In the genomic region with DNA sequence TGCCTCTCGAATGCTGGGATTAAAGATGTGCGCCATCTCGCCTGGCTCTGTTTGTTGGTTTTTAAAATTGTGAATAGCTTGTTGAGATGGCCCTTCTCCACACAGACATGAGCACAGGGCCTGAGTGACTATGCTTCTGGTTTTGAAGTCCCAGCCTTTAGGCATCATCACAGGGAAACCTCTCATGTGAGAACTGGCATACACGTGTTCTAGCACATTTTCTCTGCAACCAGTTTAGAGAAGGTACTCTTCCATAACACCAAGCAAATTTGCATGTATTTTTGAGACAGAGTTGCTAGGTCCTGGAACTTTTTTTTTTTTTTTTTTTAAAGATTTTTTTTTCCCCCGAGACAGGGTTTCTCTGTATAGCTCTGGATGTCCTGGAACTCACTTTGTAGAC, we compare ENCODE assay signal across 12 mouse cellular contexts. TPM values are rescaled to one million over a fixed set of nuclear protein-coding genes. Genes with fewer than 3 reads are reported as not detected.
DNase-seq lines count a peak whose midpoint lies in the region; ATAC-seq and TF ChIP-seq lines count a peak whose summit lies in the region.
"Had no signal": no experiment of that assay in that cellular context is flagged by ENCODE, and none has a peak within 500 bp of the region (broad histone marks: within the 10 kb centered on the region; RNA-seq: fewer than 3 reads in every experiment).

No protein-coding gene starts in this region.

- no peak for TF ChIP-seq EP300 in ES-Bruce4 (IDR thresholded peaks at IDR 0.05; ENCODE audit: insufficient read depth, low read depth, low read length)

- no peak for ATAC-seq in hindbrain, embryonic 15.5 days (ENCODE audit: low FRiP score, low read depth)
- no peak for ATAC-seq in hindbrain, embryonic 16.5 days
- no peak for ATAC-seq in embryonic facial prominence, embryonic 12.5 days (ENCODE audit: insufficient number of reproducible peaks, insufficient read depth, low FRiP score, low TSS enrichment)
- no peak for ATAC-seq in liver, embryonic 15.5 days (ENCODE audit: insufficient read depth)

- WGBS in hindbrain, embryonic 15.5 days = 90% methylated on average over 5 of the region's 5 CpGs
- WGBS in hindbrain, embryonic 16.5 days = 92% methylated on average over 5 of the region's 5 CpGs
- 84% methylated on average over 5 of the region's 5 CpGs for WGBS in embryonic facial prominence, embryonic 12.5 days
- WGBS in liver, embryonic 15.5 days (ENCODE audit: insufficient replicate concordance) = 81% methylated on average over 5 of the region's 5 CpGs

- peaks cover 37% of the 10 kb centered on the region for H3K36me3 ChIP-seq in hindbrain, embryonic 15.5 days
- H3K36me3 ChIP-seq in hindbrain, embryonic 16.5 days (ENCODE audit: control insufficient read depth, insufficient read depth, low read length) = peaks cover 17% of the 10 kb centered on the region; the same call in 1 of the 2 replicates
- peaks cover 48% of the 10 kb centered on the region for H3K36me3 ChIP-seq in ES-Bruce4 (ENCODE audit: control insufficient read depth, insufficient read depth, low read length, poor library complexity, severe bottlenecking)
- peaks cover 41% of the 10 kb centered on the region for H3K36me3 ChIP-seq in embryonic facial prominence, embryonic 12.5 days
- peaks cover 54% of the 10 kb centered on the region for H3K36me3 ChIP-seq in liver, embryonic 15.5 days (replicated peaks)

- no peak overlapping the region for H3K27ac ChIP-seq in hindbrain, embryonic 15.5 days (replicated peaks)
- no peak overlapping the region for H3K27ac ChIP-seq in hindbrain, embryonic 16.5 days (ENCODE audit: low read depth, low read length)
- no peak overlapping the region for H3K27ac ChIP-seq in ES-Bruce4 (ENCODE audit: insufficient read depth, low read length)
- H3K27ac ChIP-seq in embryonic facial prominence, embryonic 12.5 days = no peak overlapping the region
- H3K27ac ChIP-seq in liver, embryonic 15.5 days (replicated peaks) = 0 out of 2 replicates have a peak overlapping the region, but pooled peaks have one; percentile 85
- H3K27ac ChIP-seq: kidney, postnatal 0 days; neural tube, embryonic 12.5 days had no signal

- no peaks in the 10 kb centered on the region for H3K27me3 ChIP-seq in hindbrain, embryonic 15.5 days
- H3K27me3 ChIP-seq in hindbrain, embryonic 16.5 days (replicated peaks; ENCODE audit: control insufficient read depth, insufficient read depth, low read length) = no peaks in the 10 kb centered on the region
- no peaks in the 10 kb centered on the region for H3K27me3 ChIP-seq in ES-Bruce4 (ENCODE audit: control insufficient read depth, insufficient read depth, low read length, poor library complexity, severe bottlenecking)
- H3K27me3 ChIP-seq in embryonic facial prominence, embryonic 12.5 days = no peaks in the 10 kb centered on the region
- H3K27me3 ChIP-seq in liver, embryonic 15.5 days = no peaks in the 10 kb centered on the region
- H3K27me3 ChIP-seq: neural tube, embryonic 12.5 days had no signal

- TF ChIP-seq POLR2A in ES-Bruce4 (IDR thresholded peaks at IDR 0.05; ENCODE audit: insufficient read depth, low read length) = no peak

- peaks cover 26% of the 10 kb centered on the region for H3K4me1 ChIP-seq in hindbrain, embryonic 15.5 days (replicated peaks)
- H3K4me1 ChIP-seq in hindbrain, embryonic 16.5 days (ENCODE audit: control insufficient read depth, insufficient read depth, low read depth, low read length) = peaks cover 8% of the 10 kb centered on the region
- no peaks in the 10 kb centered on the region for H3K4me1 ChIP-seq in ES-Bruce4 (ENCODE audit: control insufficient read depth, insufficient read depth, low read length)
- H3K4me1 ChIP-seq in embryonic facial prominence, embryonic 12.5 days = peaks cover 9% of the 10 kb centered on the region
- H3K4me1 ChIP-seq in liver, embryonic 15.5 days (replicated peaks) = peaks cover 58% of the 10 kb centered on the region

- TF ChIP-seq CTCF in ES-Bruce4 (IDR thresholded peaks at IDR 0.05; ENCODE audit: low read depth, low read length) = no peak

- no peaks in the 10 kb centered on the region for H3K9me3 ChIP-seq in hindbrain, embryonic 15.5 days
- no peaks in the 10 kb centered on the region for H3K9me3 ChIP-seq in hindbrain, embryonic 16.5 days (ENCODE audit: control insufficient read depth, low read length)
- no peaks in the 10 kb centered on the region for H3K9me3 ChIP-seq in ES-Bruce4 (replicated peaks; ENCODE audit: control insufficient read depth, insufficient read depth, low read length, poor library complexity, severe bottlenecking)
- no peaks in the 10 kb centered on the region for H3K9me3 ChIP-seq in embryonic facial prominence, embryonic 12.5 days
- no peaks in the 10 kb centered on the region for H3K9me3 ChIP-seq in liver, embryonic 15.5 days (replicated peaks)
- H3K9me3 ChIP-seq: neural tube, embryonic 12.5 days had no signal

- no peak for DNase-seq in right cerebral cortex, postnatal 4 days
- DNase-seq in cerebellum, adult 9-11 months = no peak
- DNase-seq: right cerebral cortex, postnatal 25 days had no signal

- peak overlapping the region; percentile 79 for H3K4me2 ChIP-seq in hindbrain, embryonic 15.5 days
- H3K4me2 ChIP-seq in hindbrain, embryonic 16.5 days (ENCODE audit: low read length) = no peak overlapping the region; the same call in 1 of the 2 replicates
- peak overlapping the region; percentile 65 for H3K4me2 ChIP-seq in embryonic facial prominence, embryonic 12.5 days (replicated peaks)
- peak overlapping the region; percentile 93 for H3K4me2 ChIP-seq in liver, embryonic 15.5 days

- no peak overlapping the region for H3K9ac ChIP-seq in hindbrain, embryonic 15.5 days
- H3K9ac ChIP-seq in hindbrain, embryonic 16.5 days (ENCODE audit: low read depth, low read length) = no peak overlapping the region
- no peak overlapping the region for H3K9ac ChIP-seq in ES-Bruce4 (ENCODE audit: low read depth, poor library complexity, severe bottlenecking)
- peak overlapping the region; percentile 99; the same call in 1 of the 2 replicates for H3K9ac ChIP-seq in embryonic facial prominence, embryonic 12.5 days
- no peak overlapping the region for H3K9ac ChIP-seq in liver, embryonic 15.5 days

- H3K4me3 ChIP-seq in hindbrain, embryonic 15.5 days = no peak overlapping the region
- H3K4me3 ChIP-seq in hindbrain, embryonic 16.5 days (ENCODE audit: low read length) = no peak overlapping the region
- H3K4me3 ChIP-seq in ES-Bruce4 (ENCODE audit: low read depth, low read length) = peak overlapping the region; percentile 19; the same call in 1 of the 2 replicates
- no peak overlapping the region for H3K4me3 ChIP-seq in embryonic facial prominence, embryonic 12.5 days
- peak overlapping the region; percentile 89; the same call in 1 of the 2 replicates for H3K4me3 ChIP-seq in liver, embryonic 15.5 days (replicated peaks)

RNA-seq across cellular contexts. Expression of a gene that starts 2.0 kb away (rescaled TPM):
- polyA plus RNA-seq in hindbrain, embryonic 15.5 days (2015; fragmentation: Nextera tagmentation; extraction: Ambion mirVana) = 196 and 202 TPM in 2 replicates
- 158 and 175 TPM in 2 replicates for polyA plus RNA-seq in hindbrain, embryonic 16.5 days (2015; fragmentation: Nextera tagmentation; extraction: Ambion mirVana)
- 461 and 463 TPM in 2 replicates for polyA plus RNA-seq in ES-Bruce4 (2011; ENCODE audit: insufficient read depth, insufficient read length, low read depth, missing spikeins)
- polyA plus RNA-seq in embryonic facial prominence, embryonic 12.5 days (2016; fragmentation: Nextera tagmentation; extraction: Ambion mirVana) = 378 and 390 TPM in 2 replicates
- 138 and 139 TPM in 2 replicates for polyA plus RNA-seq in liver, embryonic 15.5 days (2015; fragmentation: Nextera tagmentation; extraction: Ambion mirVana)

RNA-seq across cellular contexts. Expression of a gene that starts 19.6 kb away (rescaled TPM):
- polyA plus RNA-seq in hindbrain, embryonic 15.5 days (2015; fragmentation: Nextera tagmentation; extraction: Ambion mirVana) = 8.9 TPM in 2 replicates
- polyA plus RNA-seq in hindbrain, embryonic 16.5 days (2015; fragmentation: Nextera tagmentation; extraction: Ambion mirVana) = 12.4 and 17.1 TPM in 2 replicates
- polyA plus RNA-seq in ES-Bruce4 (2011; ENCODE audit: insufficient read depth, insufficient read length, low read depth, missing spikeins) = 19.5 and 32.8 TPM in 2 replicates
- polyA plus RNA-seq in embryonic facial prominence, embryonic 12.5 days (2016; fragmentation: Nextera tagmentation; extraction: Ambion mirVana) = 2.0 and 2.1 TPM in 2 replicates
- polyA plus RNA-seq in liver, embryonic 15.5 days (2015; fragmentation: Nextera tagmentation; extraction: Ambion mirVana) = 35.7 and 50.7 TPM in 2 replicates
- polyA plus RNA-seq: macrophage had no signal

RNA-seq across cellular contexts. Expression of a gene that starts 20.9 kb away (rescaled TPM):
- polyA plus RNA-seq in hindbrain, embryonic 15.5 days (2015; fragmentation: Nextera tagmentation; extraction: Ambion mirVana) = 0.49 and 0.50 TPM in 2 replicates
- 0.46 and 0.80 TPM in 2 replicates for polyA plus RNA-seq in hindbrain, embryonic 16.5 days (2015; fragmentation: Nextera tagmentation; extraction: Ambion mirVana)
- polyA plus RNA-seq in ES-Bruce4 (2011; ENCODE audit: insufficient read depth, insufficient read length, low read depth, missing spikeins) = not detected in 2 replicates
- polyA plus RNA-seq in embryonic facial prominence, embryonic 12.5 days (2016; fragmentation: Nextera tagmentation; extraction: Ambion mirVana) = 112 and 283 TPM in 2 replicates
- polyA plus RNA-seq in liver, embryonic 15.5 days (2015; fragmentation: Nextera tagmentation; extraction: Ambion mirVana) = not detected in 2 replicates
- polyA plus RNA-seq: heart, embryonic 11.5 days; macrophage; neural tube, embryonic 12.5 days had no signal

Comparison
In these comparisons a context has a peak if more than half of its experiments do, and no peak if none do; other contexts are left out.
1. H3K4me3 ChIP-seq: peak in ES-Bruce4 (single experiment) and liver, embryonic 15.5 days (single experiment); none in hindbrain, embryonic 15.5 days (single experiment), hindbrain, embryonic 16.5 days (single experiment) and embryonic facial prominence, embryonic 12.5 days (single experiment).
2. RNA of a gene that starts 20.9 kb away (polyA plus RNA-seq): 112 to 283 TPM in embryonic facial prominence, embryonic 12.5 days; 0.46 to 0.80 TPM in hindbrain, embryonic 16.5 days, 0.49 to 0.50 TPM in hindbrain, embryonic 15.5 days, not detected in ES-Bruce4 and not detected in liver, embryonic 15.5 days; every median in the first group is over 10 times any median in the second.